Mouse (Mus musculus) gastrocnemius, postnatal 25 days (tissue): ENCODE results near the gene Mxd4. TPM values are rescaled to one million over a fixed set of nuclear protein-coding genes. Genes with fewer than 3 reads are reported as not detected.
A peak's percentile ranks its signal among the peaks of the same experiment; 100 is the strongest.

ENCODE experiments used
- DNase-seq: peaks from one replicate; pipeline ENCODE4 v3.0.0; 2022
- total RNA-seq, 2 experiments: library from RNA; stranded (reverse); gene quantifications; 1 replicate in 1 of 2; 2 replicates in 1 of 2; pipeline ENCODE4 v1.2.3; 2021

Gene Mxd4
- total RNA-seq, 2 experiments from 2014 or later, result 27.2 to 43.3 TPM

DNA sequence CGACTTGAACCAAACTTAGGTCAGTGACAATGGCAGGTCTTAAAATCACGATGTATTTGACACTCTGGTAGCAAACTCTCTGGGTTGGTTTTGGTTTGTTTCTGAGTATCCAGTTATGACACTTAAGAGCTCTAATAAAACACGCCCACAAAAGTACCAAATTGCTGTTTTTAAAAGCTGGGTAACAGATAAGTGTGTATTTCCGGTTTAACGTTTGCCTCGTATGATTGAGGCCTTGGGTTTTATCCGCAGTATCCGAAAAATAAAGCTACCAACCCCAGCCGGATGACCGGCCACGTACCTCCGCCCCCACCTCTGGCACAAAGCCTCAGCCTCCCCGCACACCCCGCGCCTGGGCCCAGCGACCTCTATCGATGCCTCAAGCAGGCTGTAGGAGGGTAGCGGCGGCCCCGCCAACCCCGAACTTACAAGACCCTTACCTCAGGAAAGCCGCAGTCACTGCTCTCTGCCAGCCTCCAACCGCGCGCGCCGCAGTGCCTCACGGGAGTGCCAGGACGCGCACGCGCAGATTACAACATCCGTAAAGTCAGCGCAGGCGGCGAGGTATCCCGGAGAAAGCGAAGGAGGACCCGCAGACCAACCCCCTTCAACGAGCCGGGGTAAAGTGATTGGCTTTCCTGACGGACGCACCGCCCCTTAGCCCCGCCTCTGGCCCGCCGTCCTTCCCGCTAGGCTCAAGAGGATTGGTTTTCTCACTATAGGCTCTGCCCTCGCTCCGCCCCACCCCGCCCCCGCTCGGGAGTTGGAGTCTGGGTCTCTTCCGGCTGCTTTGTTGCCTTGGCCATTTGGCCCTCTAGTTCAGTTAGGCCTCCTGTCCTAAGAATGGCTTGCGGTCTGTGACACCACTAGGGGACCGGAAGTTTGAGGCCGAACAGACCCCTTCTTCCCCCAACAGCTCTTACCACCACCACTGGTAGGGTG is 18.3 kb downstream of the Mxd4 start, which contains the start of the genes Poln and Haus3:
TSS of gene Poln (minus strand) at position 499 of the 942 bp plus-strand sequence.
TSS of gene Haus3 (minus strand) at position 578 of the 942 bp plus-strand sequence.
- peak; percentile 99 for DNase-seq

DNA sequence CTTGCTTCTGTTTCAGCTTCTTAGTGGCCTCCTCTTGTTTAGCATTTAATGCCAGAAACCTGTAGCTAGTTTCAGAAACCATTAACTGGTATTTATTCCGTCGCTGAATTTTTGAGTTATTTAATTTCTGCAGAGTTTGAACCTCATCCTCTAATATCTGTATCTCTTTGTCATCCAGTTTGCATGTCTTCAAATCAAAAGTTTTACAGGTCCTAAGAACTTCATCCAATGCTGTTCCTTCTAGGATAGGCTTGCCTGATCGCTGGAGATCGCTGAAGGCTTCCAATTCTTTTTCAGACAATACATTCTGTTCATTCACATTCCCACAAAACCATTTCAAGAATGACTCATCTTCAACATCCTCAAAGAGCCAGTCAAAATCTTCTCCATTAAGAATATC is 19.7 kb downstream of the Mxd4 start:
- DNase-seq, result no peak

DNA sequence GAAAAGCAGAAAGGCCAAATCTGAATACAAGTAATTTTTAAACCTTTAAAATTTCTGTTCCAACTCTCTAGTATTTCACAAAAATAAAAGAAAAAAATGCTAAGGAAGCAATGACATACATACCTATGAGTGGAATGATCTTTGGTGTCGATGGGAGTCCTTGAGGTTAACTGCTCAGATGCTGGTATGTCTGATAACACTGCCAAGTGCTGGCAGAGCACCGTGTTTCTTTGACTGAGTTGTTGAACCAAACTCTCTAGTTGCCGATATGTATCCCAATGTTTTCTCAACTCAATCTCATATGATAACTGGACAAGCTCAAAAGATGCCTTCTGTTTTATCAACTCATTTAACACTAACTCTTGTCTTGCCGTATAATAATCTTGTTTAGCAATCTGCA is 21.7 kb downstream of the Mxd4 start:
- no peak for DNase-seq

DNA sequence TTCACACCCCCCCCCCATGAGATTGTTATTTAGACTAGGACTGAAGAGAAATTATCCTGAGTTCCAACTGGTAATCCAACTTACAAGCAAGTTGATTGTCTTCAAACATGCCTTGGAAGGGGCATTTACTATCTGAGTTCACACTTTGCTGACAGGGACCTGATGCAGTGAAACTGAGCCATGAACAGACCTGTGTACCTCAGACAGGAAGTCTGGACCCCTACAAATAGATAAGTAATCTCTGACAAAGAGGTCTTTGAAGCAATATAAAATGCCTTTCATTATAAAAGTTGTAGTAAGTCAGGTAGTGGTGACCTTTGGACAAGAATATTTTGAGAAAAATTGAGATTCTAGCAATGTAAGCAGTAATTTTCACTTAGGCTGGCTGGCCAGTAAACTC is 39.0 kb downstream of the Mxd4 start:
- no peak for DNase-seq

DNA sequence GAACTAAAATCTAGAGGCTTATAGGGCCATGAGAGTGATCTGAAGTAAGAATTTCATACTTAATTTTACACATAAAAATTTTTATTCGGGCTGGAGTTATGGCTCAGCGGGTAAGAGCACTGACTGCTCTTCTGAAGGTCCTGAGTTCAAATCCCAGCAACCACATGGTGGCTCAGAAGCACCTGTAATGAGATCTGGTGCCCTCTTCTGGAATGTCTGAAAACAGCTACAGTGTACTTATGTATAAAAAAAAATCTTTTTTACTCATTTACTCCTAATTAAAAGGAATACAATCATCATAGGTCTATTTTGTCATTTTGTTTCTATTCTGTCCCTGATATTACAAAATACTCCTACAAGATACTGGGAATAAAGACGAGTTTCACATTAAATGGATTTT is 40.0 kb downstream of the Mxd4 start:
- DNase-seq, result no peak

DNA sequence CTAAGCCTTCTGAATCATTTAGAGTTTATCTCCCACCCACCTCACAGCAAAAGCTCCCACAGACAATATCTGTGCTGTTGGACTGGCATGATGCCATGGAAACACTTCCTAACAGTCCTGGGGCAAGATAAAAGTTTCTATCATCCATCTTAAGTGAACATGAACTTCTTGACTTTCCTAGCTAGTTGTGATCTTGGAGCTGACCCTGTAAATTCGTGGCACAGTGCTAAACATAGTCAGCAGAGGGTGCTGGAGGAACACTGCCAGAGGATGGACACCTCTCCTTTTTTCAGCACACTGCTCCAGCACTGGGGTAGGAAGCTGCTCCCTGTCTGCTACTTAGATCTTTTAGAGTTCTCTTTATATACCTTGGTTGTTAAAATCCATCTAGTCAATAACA is 47.8 kb downstream of the Mxd4 start:
- no peak for DNase-seq

DNA sequence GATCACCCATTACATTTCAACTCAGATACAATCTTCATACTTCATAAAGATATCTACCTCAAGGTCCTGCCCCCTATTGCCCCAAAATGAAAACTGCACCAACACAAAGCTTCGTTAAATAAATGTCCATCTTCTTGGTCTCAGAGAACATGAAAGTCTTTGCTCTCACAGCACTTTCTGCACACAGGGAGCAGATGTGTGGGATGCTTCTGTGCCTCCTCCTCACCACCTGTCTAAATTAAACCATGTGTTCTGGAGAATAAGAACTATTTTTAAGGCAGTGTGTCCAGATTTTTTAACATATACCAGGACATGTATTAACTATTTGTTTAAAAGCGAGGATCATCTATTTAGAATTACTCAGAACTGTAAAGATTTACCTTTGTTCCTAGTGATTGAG is 54.8 kb downstream of the Mxd4 start:
- no peak for DNase-seq

DNA sequence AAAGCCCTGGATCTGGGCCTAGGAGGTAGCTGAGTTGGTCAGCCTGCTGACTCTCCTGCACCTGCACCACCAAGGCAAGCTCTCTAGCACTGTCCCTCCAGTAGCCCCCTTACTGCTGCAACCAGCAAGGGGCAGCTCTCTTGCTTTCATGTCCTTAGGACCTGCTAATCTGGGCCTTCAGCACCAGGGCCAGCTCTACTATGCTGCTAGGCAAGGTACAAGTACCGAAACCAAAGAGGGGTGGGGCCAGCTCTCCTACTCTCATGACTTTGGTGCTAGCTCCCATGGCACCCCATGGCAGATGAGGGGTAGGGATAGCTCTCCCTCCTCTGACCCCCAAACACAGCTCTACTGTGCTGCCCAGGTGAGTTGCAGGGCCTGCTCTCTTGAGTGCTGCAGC is 63.4 kb downstream of the Mxd4 start:
- no peak for DNase-seq

Other genes with a start within 250 kb of the Mxd4 start
- gene Gm1673, start 204.3 kb downstream of the Mxd4 start, total RNA-seq, result not detected
- gene Nat8l, start 191.7 kb downstream of the Mxd4 start, total RNA-seq, result under 1 TPM; 0.08 to 0.59 TPM
- gene Poln, start 18.3 kb downstream of the Mxd4 start, total RNA-seq, result under 1 TPM in 1 of 2 experiments, not detected in 1; 0.87 TPM
- 1 to 10 TPM; 3.4 to 3.7 TPM for gene Haus3, start 18.2 kb downstream of the Mxd4 start, total RNA-seq
- gene Zfyve28, start 100.7 kb upstream of the Mxd4 start, total RNA-seq, result under 1 TPM; 0.20 to 0.48 TPM
- not detected for gene Cfap99, start 100.9 kb upstream of the Mxd4 start, total RNA-seq
- 10 to 100 TPM; 16.6 to 20.0 TPM for gene Rnf4, start 148.6 kb upstream of the Mxd4 start, total RNA-seq
- gene Fam193a, start 182.2 kb upstream of the Mxd4 start, total RNA-seq, result 10 to 100 TPM; 12.6 to 13.0 TPM